Mouse (Mus musculus) embryo, embryonic 10.5 days (tissue): ENCODE data around the gene Spats1.
A peak's percentile ranks its signal among the peaks of the same experiment; 100 is the strongest.
"Not testable (repeated sequence)": the region's sequence is repeated elsewhere in the genome, so short reads cannot be mapped to it uniquely, and the experiment has no call there.

ENCODE experiments used
- DNase-seq: peaks from one replicate; pipeline ENCODE4 v3.0.0-alpha.2; 2015; ENCODE audit warnings: low spot score

The Spats1 gene

GRCm38 (mm10) chr17:45445923-45446322 lies 29.3 kb downstream of the Spats1 start:
- no peak for DNase-seq

- DNase-seq, result no peak
Measured at GRCm38 (mm10) chr17:45434262-45434590, 41.0 kb downstream of the Spats1 start.

- peak; percentile 99 for DNase-seq
Measured at GRCm38 (mm10) chr17:45433419-45434261, 41.6 kb downstream of the Spats1 start, which contains the start of gene Cdc5l. Cdc5l (minus strand) TSS chr17:45433737.

- no peak for DNase-seq
Measured at GRCm38 (mm10) chr17:45432706-45433398, 42.4 kb downstream of the Spats1 start.

- DNase-seq, result no peak
Measured at GRCm38 (mm10) chr17:45432007-45432406, 43.2 kb downstream of the Spats1 start.

GRCm38 (mm10) chr17:45417387-45417786 lies 57.8 kb downstream of the Spats1 start:
- DNase-seq, result no peak

- DNase-seq, result not testable (repeated sequence)
Measured at GRCm38 (mm10) chr17:45411617-45412016, 63.6 kb downstream of the Spats1 start.

GRCm38 (mm10) chr17:45408719-45409118 lies 66.5 kb downstream of the Spats1 start:
- no peak for DNase-seq

- DNase-seq, result no peak
Measured at GRCm38 (mm10) chr17:45406281-45406680, 68.9 kb downstream of the Spats1 start.

GRCm38 (mm10) chr17:45403207-45403606 lies 72.0 kb downstream of the Spats1 start:
- DNase-seq, result peak; percentile 80

GRCm38 (mm10) chr17:45402601-45403000 lies 72.6 kb downstream of the Spats1 start:
- no peak for DNase-seq

GRCm38 (mm10) chr17:45402126-45402525 lies 73.1 kb downstream of the Spats1 start:
- DNase-seq, result no peak

- DNase-seq, result no peak
Measured at GRCm38 (mm10) chr17:45401126-45401905, 73.9 kb downstream of the Spats1 start.

GRCm38 (mm10) chr17:45398021-45398420 lies 77.2 kb downstream of the Spats1 start:
- DNase-seq, result no peak

- no peak for DNase-seq
Measured at GRCm38 (mm10) chr17:45397541-45397940, 77.7 kb downstream of the Spats1 start.

- DNase-seq, result no peak
Measured at GRCm38 (mm10) chr17:45394612-45395011, 80.6 kb downstream of the Spats1 start.

GRCm38 (mm10) chr17:45393765-45394164 lies 81.5 kb downstream of the Spats1 start:
- no peak for DNase-seq
